Mouse (Mus musculus) MEL (cell line): Measurements from ENCODE around the gene Grap. TPM values are rescaled to one million over a fixed set of nuclear protein-coding genes. Genes with fewer than 3 reads are reported as not detected.

Source experiments
- DNase-seq: peaks from one replicate; pipeline ENCODE4 v3.0.0; 2011; ENCODE audit warnings: low read depth, low spot score
- H3K27ac ChIP-seq: 2 replicates; pipeline ENCODE4 v1.5.1; 2012; ENCODE audit warnings: low read depth, mild to moderate bottlenecking, control low read depth, low read length, moderate library complexity; ENCODE audit not compliant: control insufficient read depth
- H3K27me3 ChIP-seq, 2 experiments: fragments of 150-350 bp in 1 of 2; sonication (generic) in 1 of 2; 2 replicates each; pipeline ENCODE4 v1.6.1; 2012; ENCODE audit warnings: low read length in 2 of 2, mild to moderate bottlenecking in 2 of 2, improper control_type of control experiment in 1 of 2, moderate library complexity in 1 of 2; ENCODE audit not compliant: insufficient read depth in 2 of 2, control insufficient read depth in 1 of 2
- H3K36me3 ChIP-seq, 2 experiments: 2 replicates each; pipeline ENCODE4 v1.6.1; 2012 to 2014; ENCODE audit warnings: low read length in 2 of 2, improper control_type of control experiment in 1 of 2, inconsistent platforms in 1 of 2, mild to moderate bottlenecking in 1 of 2; ENCODE audit not compliant: insufficient read depth in 2 of 2, control insufficient read depth in 1 of 2
- H3K4me1 ChIP-seq, 2 experiments: fragments of 150-350 bp in 1 of 2; sonication (generic) in 1 of 2; 2 replicates each; pipeline ENCODE4 v1.6.1; 2012; ENCODE audit warnings: low read length in 2 of 2, improper control_type of control experiment in 1 of 2, mild to moderate bottlenecking in 1 of 2; ENCODE audit not compliant: insufficient read depth in 2 of 2, control insufficient read depth in 1 of 2
- H3K4me3 ChIP-seq, 2 experiments: fragments of 150-350 bp in 1 of 2; sonication (generic) in 1 of 2; 2 replicates each; pipeline ENCODE4 v1.5.1; 2012; ENCODE audit warnings: low read depth in 2 of 2, low read length in 2 of 2, mild to moderate bottlenecking in 2 of 2, moderate library complexity in 2 of 2, control low read depth in 1 of 2, improper control_type of control experiment in 1 of 2; ENCODE audit not compliant: control insufficient read depth in 1 of 2, insufficient read depth in 1 of 2
- H3K79me2 ChIP-seq: 2 replicates; pipeline ENCODE4 v1.6.1; 2012; ENCODE audit warnings: mild to moderate bottlenecking, low read length, moderate library complexity; ENCODE audit not compliant: control insufficient read depth, poor library complexity, insufficient read depth
- H3K9ac ChIP-seq: 2 replicates; pipeline ENCODE4 v1.6.1; 2012; ENCODE audit warnings: low read depth, mild to moderate bottlenecking, control low read depth, low read length, moderate library complexity; ENCODE audit not compliant: control insufficient read depth, poor library complexity, severe bottlenecking
- H3K9me3 ChIP-seq: fragments of 150-350 bp; sonication (generic); replicated peaks from 2 replicates; pipeline ENCODE4 v1.6.1; 2012; ENCODE audit warnings: mild to moderate bottlenecking, low read length, improper control_type of control experiment, moderate library complexity; ENCODE audit not compliant: insufficient read depth
- CHD1 ChIP-seq: IDR thresholded peaks from 2 replicates; pipeline ENCODE4 v1.6.1; 2012; ENCODE audit warnings: low read depth, mild to moderate bottlenecking, inconsistent platforms, low read length, improper control_type of control experiment
- CHD2 ChIP-seq: IDR thresholded peaks from 2 replicates; pipeline ENCODE4 v1.6.1; 2011; ENCODE audit warnings: low read length, improper control_type of control experiment
- GABPA ChIP-seq: IDR thresholded peaks from 2 replicates; pipeline ENCODE4 v1.6.1; 2012; ENCODE audit warnings: low read depth, mild to moderate bottlenecking, inconsistent platforms, low read length, improper control_type of control experiment, moderate library complexity
- HCFC1 ChIP-seq: IDR thresholded peaks from 2 replicates; pipeline ENCODE4 v1.6.1; 2012; ENCODE audit warnings: low read depth, mild to moderate bottlenecking, inconsistent platforms, low read length, improper control_type of control experiment, moderate library complexity
- MAFK ChIP-seq: IDR thresholded peaks from 2 replicates; pipeline ENCODE4 v1.6.1; 2011; ENCODE audit warnings: low read depth, mild to moderate bottlenecking, low read length, improper control_type of control experiment, borderline replicate concordance
- MEF2A ChIP-seq: IDR thresholded peaks from 2 replicates; pipeline ENCODE4 v1.6.1; 2014; ENCODE audit warnings: low read depth, mild to moderate bottlenecking, inconsistent platforms, low read length, improper control_type of control experiment; ENCODE audit not compliant: poor library complexity, insufficient replicate concordance, severe bottlenecking; ENCODE audit errors: extremely low read depth
- MXI1 ChIP-seq: IDR thresholded peaks from 2 replicates; pipeline ENCODE4 v1.6.1; 2011; ENCODE audit warnings: mild to moderate bottlenecking, low read depth, low read length, improper control_type of control experiment
- MYB ChIP-seq: IDR thresholded peaks from 2 replicates; pipeline ENCODE4 v1.6.1; 2011; ENCODE audit warnings: mild to moderate bottlenecking, low read depth, low read length, improper control_type of control experiment
- POLR2A ChIP-seq, 2 experiments: IDR thresholded peaks; 2 replicates each; pipeline ENCODE4 v1.6.1; 2011 to 2012; ENCODE audit warnings: low read length in 2 of 2, mild to moderate bottlenecking in 2 of 2, control low read depth in 1 of 2, improper control_type of control experiment in 1 of 2, low read depth in 1 of 2, moderate library complexity in 1 of 2; ENCODE audit not compliant: control insufficient read depth in 1 of 2, insufficient read depth in 1 of 2, poor library complexity in 1 of 2
- SIN3A ChIP-seq: IDR thresholded peaks from 2 replicates; pipeline ENCODE4 v1.6.1; 2012; ENCODE audit warnings: low read length, improper control_type of control experiment, inconsistent platforms
- TAL1 ChIP-seq: IDR thresholded peaks from 2 replicates; pipeline ENCODE4 v1.6.1; 2012; ENCODE audit warnings: mild to moderate bottlenecking, inconsistent platforms, low read length, moderate library complexity, mixed read lengths
- USF1 ChIP-seq: IDR thresholded peaks from 2 replicates; pipeline ENCODE4 v1.6.1; 2014; ENCODE audit warnings: low read depth, mild to moderate bottlenecking, inconsistent platforms, low read length, improper control_type of control experiment, moderate library complexity
- ZC3H11A ChIP-seq: IDR thresholded peaks from 2 replicates; pipeline ENCODE4 v1.6.1; 2012; ENCODE audit warnings: low read depth, mild to moderate bottlenecking, inconsistent platforms, low read length, improper control_type of control experiment
- ZMIZ1 ChIP-seq: IDR thresholded peaks from 2 replicates; pipeline ENCODE4 v1.6.1; 2012; ENCODE audit warnings: low read depth, mild to moderate bottlenecking, inconsistent platforms, low read length, improper control_type of control experiment, moderate library complexity
- polyA plus RNA-seq, 2 experiments: library from polyadenylated mRNA; stranded (reverse) in 1 of 2; unstranded in 1 of 2; fragments of >175 nt in 1 of 2; fragments of >200 nt in 1 of 2; gene quantifications; 2 replicates each; pipeline versions ENCODE4 v1.2.1 to v1.2.4; 2012; ENCODE audit warnings: low replicate concordance in 2 of 2, low read depth in 1 of 2; ENCODE audit not compliant: insufficient read length in 2 of 2, insufficient read depth in 1 of 2, missing spikeins in 1 of 2
- total RNA-seq: library from RNA; depleted of rRNA; stranded (reverse); fragments of 300-350 nt; gene quantifications from 2 replicates; pipeline ENCODE4 v1.2.3, GENCODE M21; 2012

Gene Grap
- total and polyA plus RNA-seq, 3 experiments = 1.8 to 2.3 TPM; not detected in 1

GRCm38 (mm10) chr11:61650470-61651265 lies 2.4 kb upstream of the Grap start:
- TF ChIP-seq ZMIZ1 (no peak), MYB (no peak), SIN3A (no peak), TAL1 (no peak), CHD2 (no peak), MXI1 (no peak)
- no peaks in the 10 kb centered on the region for H3K9me3 ChIP-seq
- H3K27ac ChIP-seq = no peak overlapping the region
- no peak overlapping the region for H3K4me3 ChIP-seq
- H3K27me3 ChIP-seq = no peaks in the 10 kb centered on the region; a peak in 1 of 4 replicates
- no peak for DNase-seq
- H3K79me2 ChIP-seq = no peaks in the 10 kb centered on the region
- peaks cover 0 to 3% of the 10 kb centered on the region in 2 experiments; a peak in 2 of 4 replicates for H3K36me3 ChIP-seq
- no peak overlapping the region for H3K9ac ChIP-seq
- peaks cover 0 to 20% of the 10 kb centered on the region in 2 experiments; a peak in 3 of 4 replicates for H3K4me1 ChIP-seq

GRCm38 (mm10) chr11:61652216-61652615 lies 849 bp upstream of the Grap start:
- peaks cover 0 to 20% of the 10 kb centered on the region in 2 experiments; a peak in 3 of 4 replicates for H3K4me1 ChIP-seq
- H3K79me2 ChIP-seq = no peaks in the 10 kb centered on the region
- peaks cover 0 to 3% of the 10 kb centered on the region in 2 experiments; a peak in 2 of 4 replicates for H3K36me3 ChIP-seq
- H3K27ac ChIP-seq = no peak overlapping the region
- no peak for TF ChIP-seq MYB
- no peak for TF ChIP-seq POLR2A (IDR thresholded peaks at IDR 0.05; ENCODE audit: control insufficient read depth in 1 of 2, insufficient read depth in 1 of 2, low read depth in 1 of 2, low read length in 2 of 2, poor library complexity in 1 of 2)
- TF ChIP-seq MAFK = no peak
- TF ChIP-seq GABPA = no peak
- no peak for TF ChIP-seq USF1
- TF ChIP-seq HCFC1 = no peak
- TF ChIP-seq CHD1 = no peak
- no peak for TF ChIP-seq ZC3H11A
- no peak for TF ChIP-seq MEF2A
- no peak overlapping the region for H3K4me3 ChIP-seq
- H3K27me3 ChIP-seq = no peaks in the 10 kb centered on the region; a peak in 1 of 4 replicates
- H3K9me3 ChIP-seq = no peaks in the 10 kb centered on the region
- no peak overlapping the region for H3K9ac ChIP-seq
- DNase-seq = no peak
